Mouse (Mus musculus): ENCODE results near the gene Ckm. TPM values are rescaled to one million over a fixed set of nuclear protein-coding genes. Genes with fewer than 3 reads are reported as not detected.

Gene Ckm
- 42.1 and 43.6 TPM in 2 replicates for polyA plus RNA-seq (2015; fragmentation: Nextera tagmentation; extraction: Ambion mirVana)

DNA sequence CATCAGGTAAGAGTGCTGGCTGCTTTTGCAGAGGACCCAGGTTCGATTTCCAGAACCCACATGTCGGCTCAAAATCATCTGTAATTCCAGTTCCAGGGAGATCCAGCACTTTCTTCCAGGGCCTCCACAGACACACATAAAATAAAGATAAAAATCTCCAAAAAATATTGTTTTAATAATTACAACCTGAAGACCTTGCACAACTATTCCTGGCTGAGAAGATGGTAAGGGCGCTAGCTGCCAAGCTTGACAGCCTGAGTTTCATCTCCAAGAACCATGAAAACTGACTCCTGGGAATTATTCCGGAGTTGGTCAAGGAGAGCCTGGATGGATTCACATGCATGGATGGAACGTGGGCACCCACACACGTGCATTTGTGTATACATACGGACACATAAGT, at the start of gene Ckm:
Ckm (plus strand) TSS at position 301 of the 400 bp plus-strand sequence.
- WGBS = 47% methylated on average over 7 of the region's 7 CpGs
- no peak for ATAC-seq (ENCODE audit: low FRiP score, low TSS enrichment)
- H3K27ac ChIP-seq (replicated peaks) = no peak within 1 kb of the TSS

GRCm38 (mm10) chr7:19354991-19355390, 49.6 kb upstream of the Ckm start:
- no peaks in the 10 kb centered on the region for H3K4me1 ChIP-seq (replicated peaks; ENCODE audit: control insufficient read depth, insufficient read depth)

More for the DNA sequence above, at the start of gene Ckm:
- Histone ChIP-seq H3K27me3 (ENCODE audit: control insufficient read depth, insufficient read depth, low read length) (no peaks in the 10 kb centered on the region; the same call in 1 of the 2 replicates), H3K4me3 (ENCODE audit: low read depth, low read length) (peak within 1 kb of the TSS; percentile 53), H3K4me1 (replicated peaks; ENCODE audit: control insufficient read depth, insufficient read depth) (no peaks in the 10 kb centered on the region), H3K36me3 (ENCODE audit: control insufficient read depth, insufficient read depth, low read length) (no peaks in the 10 kb centered on the region), H3K4me2 (replicated peaks; ENCODE audit: low read depth) (peak within 1 kb of the TSS; percentile 95), H3K9me3 (ENCODE audit: control insufficient read depth, low read length) (no peaks in the 10 kb centered on the region), H3K9ac (ENCODE audit: low read length) (peak within 1 kb of the TSS; percentile 62)
- DNase-seq (ENCODE audit: low spot score) = no peak
- no peak for TF ChIP-seq EP300 (optimal IDR thresholded peaks at IDR 0.05)
- no peak for TF ChIP-seq CTCF (IDR thresholded peaks at IDR 0.05; ENCODE audit: low read depth)

GRCm38 (mm10) chr7:19356311-19356710, 48.3 kb upstream of the Ckm start:
- Histone ChIP-seq H3K4me2 (replicated peaks; ENCODE audit: low read depth) (no peak overlapping the region), H3K27ac (replicated peaks) (no peak overlapping the region), H3K27me3 (ENCODE audit: control insufficient read depth, insufficient read depth, low read length) (no peaks in the 10 kb centered on the region), H3K9ac (ENCODE audit: low read length) (no peak overlapping the region), H3K9me3 (ENCODE audit: control insufficient read depth, low read length) (no peaks in the 10 kb centered on the region), H3K4me3 (ENCODE audit: low read depth, low read length) (no peak overlapping the region), H3K36me3 (ENCODE audit: control insufficient read depth, insufficient read depth, low read length) (peaks cover 4% of the 10 kb centered on the region; the same call in 1 of the 2 replicates), H3K4me1 (replicated peaks; ENCODE audit: control insufficient read depth, insufficient read depth) (0 out of 2 replicates have a peak, but pooled peaks cover 3% of the 10 kb centered on the region)
- 63% methylated on average over 10 of the region's 10 CpGs for WGBS
- no peak for TF ChIP-seq CTCF (IDR thresholded peaks at IDR 0.05; ENCODE audit: low read depth)
- no peak for TF ChIP-seq EP300 (optimal IDR thresholded peaks at IDR 0.05)
- ATAC-seq (ENCODE audit: low FRiP score, low TSS enrichment) = no peak
- DNase-seq (ENCODE audit: low spot score) = no peak

More at GRCm38 (mm10) chr7:19354991-19355390, 49.6 kb upstream of the Ckm start:
- Histone ChIP-seq H3K27ac (replicated peaks) (no peak overlapping the region), H3K4me3 (ENCODE audit: low read depth, low read length) (no peak overlapping the region), H3K27me3 (ENCODE audit: control insufficient read depth, insufficient read depth, low read length) (no peaks in the 10 kb centered on the region), H3K9me3 (ENCODE audit: control insufficient read depth, low read length) (no peaks in the 10 kb centered on the region), H3K36me3 (ENCODE audit: control insufficient read depth, insufficient read depth, low read length) (peaks cover 12% of the 10 kb centered on the region; the same call in 1 of the 2 replicates), H3K4me2 (replicated peaks; ENCODE audit: low read depth) (no peak overlapping the region), H3K9ac (ENCODE audit: low read length) (no peak overlapping the region)
- no peak for DNase-seq (ENCODE audit: low spot score)
- ATAC-seq (ENCODE audit: low FRiP score, low TSS enrichment) = no peak
- WGBS = 92% methylated on average over 5 of the region's 5 CpGs
- TF ChIP-seq EP300 (optimal IDR thresholded peaks at IDR 0.05) = no peak

DNA sequence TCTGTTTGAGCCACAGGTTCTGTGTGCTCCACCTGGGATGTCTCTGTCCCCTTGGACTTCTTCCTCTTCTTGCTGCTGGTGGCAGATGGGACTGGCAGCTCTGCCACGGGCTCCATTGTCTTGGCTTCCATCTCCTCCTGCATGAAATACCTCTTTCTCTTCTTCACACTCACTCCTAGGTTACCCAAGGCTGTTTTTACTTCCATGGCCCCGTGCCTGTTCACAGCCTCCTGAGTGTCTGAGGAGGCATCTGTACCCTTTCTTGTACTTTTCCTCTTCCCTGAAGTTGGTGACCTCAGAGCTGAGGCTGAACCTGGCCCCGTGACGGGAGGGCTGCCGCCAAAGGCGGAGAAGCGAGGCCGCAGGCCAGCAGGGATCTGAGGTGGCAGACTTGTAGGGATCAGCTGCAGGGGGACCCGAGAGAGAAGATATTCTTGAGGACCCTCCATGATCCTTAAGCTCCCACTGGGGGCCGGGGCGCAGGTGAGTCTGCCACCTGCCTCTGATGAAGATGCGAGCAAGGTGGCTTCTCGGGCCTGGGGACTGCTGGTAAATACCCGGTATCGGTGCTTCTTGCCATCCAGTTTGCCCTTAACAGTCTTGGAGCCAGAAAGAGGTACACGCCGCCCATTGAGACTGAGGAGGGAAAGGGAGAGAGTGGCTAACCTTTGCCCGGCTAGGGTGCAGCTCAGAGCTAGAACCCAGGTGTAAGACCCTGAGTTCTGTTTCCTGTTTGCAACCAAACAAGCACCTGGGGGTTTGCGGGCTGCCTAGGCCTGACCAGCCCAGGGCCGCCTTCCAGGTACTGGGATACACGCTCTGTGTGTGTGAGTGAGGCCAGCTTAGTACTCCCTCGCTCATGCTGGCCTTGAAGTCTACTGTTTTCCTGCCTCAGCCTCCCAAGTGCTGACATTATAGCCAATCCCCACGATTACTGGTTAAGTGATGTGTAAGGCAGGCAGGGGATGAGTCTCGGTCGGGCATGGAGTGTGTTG, 46.9 kb upstream of the Ckm start:
- H3K9ac ChIP-seq (ENCODE audit: low read length) = no peak overlapping the region
- peaks cover 3% of the 10 kb centered on the region; the same call in 1 of the 2 replicates for H3K4me1 ChIP-seq (replicated peaks; ENCODE audit: control insufficient read depth, insufficient read depth)
- H3K9me3 ChIP-seq (ENCODE audit: control insufficient read depth, low read length) = no peaks in the 10 kb centered on the region
- WGBS = 88% methylated on average over 25 of the region's 25 CpGs
- no peaks in the 10 kb centered on the region for H3K27me3 ChIP-seq (ENCODE audit: control insufficient read depth, insufficient read depth, low read length)
- peaks cover 4% of the 10 kb centered on the region; the same call in 1 of the 2 replicates for H3K36me3 ChIP-seq (ENCODE audit: control insufficient read depth, insufficient read depth, low read length)
- peak overlapping the region; percentile 92 for H3K4me2 ChIP-seq (replicated peaks; ENCODE audit: low read depth)
- H3K4me3 ChIP-seq (ENCODE audit: low read depth, low read length) = no peak overlapping the region
- no peak for ATAC-seq (ENCODE audit: low FRiP score, low TSS enrichment)
- no peak for TF ChIP-seq EP300 (optimal IDR thresholded peaks at IDR 0.05)
- TF ChIP-seq CTCF (IDR thresholded peaks at IDR 0.05; ENCODE audit: low read depth) = no peak
- no peak for DNase-seq (ENCODE audit: low spot score)
- H3K27ac ChIP-seq (replicated peaks) = no peak overlapping the region

DNA sequence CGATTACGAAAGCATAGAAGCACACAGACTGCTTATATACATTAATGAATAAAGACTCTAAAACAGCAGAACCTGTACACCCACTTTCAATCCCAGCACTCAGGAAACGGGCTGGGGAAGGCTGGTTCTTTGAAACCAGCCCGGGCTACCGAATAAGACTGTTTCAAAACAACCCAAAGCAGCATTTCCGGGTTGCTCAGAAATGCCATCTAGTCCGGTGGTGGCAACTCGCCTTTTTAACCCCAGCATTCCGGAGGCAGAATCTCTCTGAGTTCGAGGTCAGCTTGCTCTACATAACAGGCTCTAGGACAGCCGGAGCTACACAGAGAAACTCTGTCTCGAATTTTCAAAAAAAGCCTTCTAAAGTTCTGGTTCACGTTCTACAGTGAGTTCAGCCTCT, 45.9 kb upstream of the Ckm start:
- H3K4me2 ChIP-seq (replicated peaks; ENCODE audit: low read depth) = peak overlapping the region; percentile 92
- H3K27ac ChIP-seq (replicated peaks) = no peak overlapping the region
- no peaks in the 10 kb centered on the region for H3K27me3 ChIP-seq (ENCODE audit: control insufficient read depth, insufficient read depth, low read length)
- H3K9me3 ChIP-seq (ENCODE audit: control insufficient read depth, low read length) = no peaks in the 10 kb centered on the region
- H3K4me1 ChIP-seq (replicated peaks; ENCODE audit: control insufficient read depth, insufficient read depth) = peaks cover 3% of the 10 kb centered on the region; the same call in 1 of the 2 replicates
- no peak for ATAC-seq (ENCODE audit: low FRiP score, low TSS enrichment)
- H3K36me3 ChIP-seq (ENCODE audit: control insufficient read depth, insufficient read depth, low read length) = peaks cover 4% of the 10 kb centered on the region; the same call in 1 of the 2 replicates
- peak overlapping the region; percentile 67 for H3K9ac ChIP-seq (ENCODE audit: low read length)
- peak overlapping the region; percentile 73 for H3K4me3 ChIP-seq (ENCODE audit: low read depth, low read length)
- 11% methylated on average over 13 of the region's 13 CpGs for WGBS
- DNase-seq (ENCODE audit: low spot score) = no peak
- TF ChIP-seq CTCF (IDR thresholded peaks at IDR 0.05; ENCODE audit: low read depth) (no peak), EP300 (optimal IDR thresholded peaks at IDR 0.05) (no peak)

Data from stomach, postnatal 0 days (tissue).